Mouse (Mus musculus) kidney, adult 2 months (tissue): ENCODE data around the gene Wars2. TPM values are rescaled to one million over a fixed set of nuclear protein-coding genes. Genes with fewer than 3 reads are reported as not detected.
A peak's percentile ranks its signal among the peaks of the same experiment; 100 is the strongest.

Experiments
- DNase-seq: peaks from one replicate; pipeline ENCODE4 v3.0.0; 2021
- H3K27ac ChIP-seq: fragments of 200-500 bp; 2 replicates; pipeline ENCODE4 v1.5.1; 2012; ENCODE audit warnings: low read depth, low read length, control low read depth, inconsistent platforms; ENCODE audit not compliant: insufficient read depth
- H3K27me3 ChIP-seq: fragments of 200-500 bp; replicated peaks from 2 replicates; pipeline ENCODE4 v1.6.1; 2012; ENCODE audit warnings: mild to moderate bottlenecking, moderate library complexity, low read length, inconsistent platforms; ENCODE audit not compliant: control insufficient read depth, insufficient read depth
- H3K36me3 ChIP-seq: fragments of 200-500 bp; 2 replicates; pipeline ENCODE4 v1.6.1; 2012; ENCODE audit warnings: mild to moderate bottlenecking, moderate library complexity, low read length, inconsistent platforms; ENCODE audit not compliant: control insufficient read depth, insufficient read depth
- H3K4me1 ChIP-seq: fragments of 200-500 bp; 2 replicates; pipeline ENCODE4 v1.6.1; 2011; ENCODE audit warnings: low read length; ENCODE audit not compliant: control insufficient read depth, insufficient read depth
- H3K4me3 ChIP-seq: fragments of 200-500 bp; 2 replicates; pipeline ENCODE4 v1.5.1; 2011; ENCODE audit warnings: mild to moderate bottlenecking, low read depth, low read length, control low read depth; ENCODE audit not compliant: insufficient read depth
- CTCF ChIP-seq: fragments of 200-500 bp; conservative IDR thresholded peaks from 2 replicates; pipeline ENCODE4 v1.5.1; 2011; ENCODE audit warnings: low read depth, mild to moderate bottlenecking, control low read depth, low read length, moderate library complexity, mixed read lengths; ENCODE audit not compliant: insufficient read depth, insufficient read length
- POLR2A ChIP-seq: fragments of 200-500 bp; IDR thresholded peaks from one replicate; pipeline ENCODE4 v1.6.1; 2011; ENCODE audit warnings: low read depth, low read length, control low read depth
- WGBS: fragments of 180-500 bp; shearing (Covaris S2); methylation state at CpG from one replicate; pipeline ENCODE4 v1.1.7; 2018; 5-methylcytosine and 5-hydroxymethylcytosine counted together
- polyA plus RNA-seq: library from polyadenylated mRNA; depleted of rRNA; stranded (reverse); fragments of >200 nt; gene quantifications from 2 replicates; pipeline ENCODE4 v1.2.3, GENCODE M21; 2012

Wars2 gene
- polyA plus RNA-seq, 1 experiment, result 8.4 TPM

DNA sequence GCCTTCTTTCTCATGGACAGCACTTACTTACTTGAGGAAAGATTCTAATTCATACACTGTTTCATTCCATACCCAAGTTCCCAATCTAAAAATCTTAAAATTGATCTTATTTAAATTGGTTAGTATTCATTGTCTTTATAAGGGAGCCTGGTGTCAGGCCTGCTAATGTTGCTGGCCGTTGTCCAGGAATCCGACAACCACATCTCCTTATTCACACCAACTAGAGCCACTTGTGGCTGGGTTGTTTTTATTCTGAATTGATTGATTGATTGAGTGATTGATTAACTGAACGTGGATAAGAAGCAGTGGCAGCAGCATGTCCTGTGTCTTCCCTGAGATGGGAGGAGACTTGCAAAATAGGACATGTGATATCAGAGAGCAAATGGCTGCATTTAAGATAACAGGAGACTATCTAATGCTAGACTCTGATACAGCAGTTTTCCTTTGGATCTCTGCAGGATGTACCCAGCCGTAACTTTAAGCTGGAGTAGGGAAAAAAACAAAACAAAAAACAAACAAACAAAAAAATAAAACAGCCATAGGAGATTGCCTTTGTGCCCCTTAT is 16.7 kb downstream of the Wars2 start:
- no peak overlapping the region for H3K4me3 ChIP-seq
- no peaks in the 10 kb centered on the region for H3K27me3 ChIP-seq
- no peak for DNase-seq
- no peak for TF ChIP-seq POLR2A
- no peak for TF ChIP-seq CTCF
- 57% methylated on average over 4 of the region's 4 CpGs for WGBS
- no peaks in the 10 kb centered on the region for H3K4me1 ChIP-seq
- no peak overlapping the region for H3K27ac ChIP-seq
- H3K36me3 ChIP-seq, result no peaks in the 10 kb centered on the region

DNA sequence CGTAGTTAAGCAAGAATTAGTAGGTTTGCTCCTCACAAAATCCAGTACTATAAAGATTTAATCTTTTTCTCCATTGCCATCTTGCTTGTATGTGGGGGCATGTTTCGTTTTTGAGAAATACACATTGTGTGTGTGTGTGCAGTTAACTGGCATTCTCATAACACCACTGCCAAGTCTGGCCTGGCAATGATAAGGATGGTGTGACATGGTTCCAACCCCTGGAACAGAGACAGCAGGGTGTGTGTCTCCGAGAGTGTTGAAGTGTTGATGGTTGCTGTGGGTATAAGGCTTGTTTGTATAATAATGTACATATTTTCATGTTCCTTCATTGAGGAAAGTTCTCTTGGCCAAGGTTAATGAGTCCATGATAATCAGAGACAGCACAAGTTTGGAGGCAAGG is 19.1 kb downstream of the Wars2 start:
- no peak for TF ChIP-seq POLR2A
- no peak for TF ChIP-seq CTCF
- 98% methylated on average over 3 of the region's 3 CpGs for WGBS
- no peak overlapping the region for H3K27ac ChIP-seq

DNA sequence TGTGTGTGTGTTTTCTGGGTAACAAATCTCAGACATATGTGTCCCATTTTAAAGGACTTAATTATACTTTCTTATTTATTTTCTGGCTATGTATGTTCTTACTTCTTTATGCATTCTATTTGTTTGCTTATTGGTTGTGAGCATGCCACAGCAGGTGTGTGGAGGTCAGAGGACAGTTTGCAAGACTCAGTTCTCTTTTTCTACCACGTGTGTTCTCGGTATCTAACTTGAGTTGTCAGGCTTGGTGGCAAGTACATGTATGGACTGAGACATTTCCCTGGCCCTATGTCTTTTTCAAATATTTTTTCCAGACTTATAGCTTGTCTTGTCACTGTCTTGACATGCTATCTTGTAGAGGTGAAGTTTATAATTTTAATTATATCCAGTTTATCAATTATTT is 21.3 kb downstream of the Wars2 start:
- Histone ChIP-seq H3K4me1 (no peaks in the 10 kb centered on the region), H3K27me3 (no peaks in the 10 kb centered on the region), H3K4me3 (no peak overlapping the region), H3K27ac (no peak overlapping the region), H3K36me3 (no peaks in the 10 kb centered on the region)
- WGBS, result 85% methylated on average over 2 of the region's 2 CpGs
- DNase-seq, result no peak
- TF ChIP-seq CTCF (no peak), POLR2A (no peak)

More for the DNA sequence above, 19.1 kb downstream of the Wars2 start:
- DNase-seq, result no peak
- no peaks in the 10 kb centered on the region for H3K27me3 ChIP-seq
- no peaks in the 10 kb centered on the region for H3K4me1 ChIP-seq
- H3K4me3 ChIP-seq, result no peak overlapping the region
- no peaks in the 10 kb centered on the region for H3K36me3 ChIP-seq

DNA sequence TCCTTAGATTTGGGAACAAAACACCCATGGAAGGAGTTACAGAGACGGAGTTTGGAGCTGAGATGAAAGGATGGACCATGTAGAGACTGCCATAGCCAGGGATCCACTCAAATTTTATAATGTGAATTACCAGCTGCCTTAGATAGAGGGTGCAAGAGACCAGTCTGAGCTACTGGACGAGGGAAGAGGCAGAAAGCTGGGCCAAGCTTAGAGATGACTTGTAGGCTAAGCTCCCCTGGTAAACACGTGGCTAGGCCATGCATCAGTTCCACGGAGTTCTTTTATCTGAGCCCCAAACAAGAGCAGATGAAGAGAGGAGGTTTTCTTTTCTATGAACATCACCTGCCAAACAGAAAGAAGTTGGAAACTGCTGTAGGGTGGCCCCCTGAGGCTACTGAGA is 26.9 kb downstream of the Wars2 start:
- no peaks in the 10 kb centered on the region for H3K27me3 ChIP-seq
- no peak for DNase-seq

DNA sequence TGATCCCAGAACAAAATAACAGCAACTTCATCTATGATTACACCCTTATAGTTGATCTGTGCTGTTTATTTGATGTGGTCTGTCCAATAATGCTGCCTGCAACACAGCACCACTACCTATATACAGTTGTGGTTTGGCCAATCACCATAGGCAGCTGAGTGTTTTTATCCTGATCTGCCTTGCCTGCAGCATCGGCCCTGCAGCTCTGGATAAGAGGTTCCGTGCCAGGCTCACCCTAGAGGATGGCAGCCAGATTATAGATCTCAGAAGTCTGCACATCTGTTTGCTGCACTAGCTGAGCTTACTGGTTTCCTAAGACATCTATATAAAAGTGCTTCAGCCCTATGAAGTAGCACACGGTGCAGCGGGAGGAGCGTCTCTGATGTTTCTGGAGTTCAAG is 32.3 kb downstream of the Wars2 start:
- no peak overlapping the region for H3K4me3 ChIP-seq
- no peak for DNase-seq
- H3K27me3 ChIP-seq, result no peaks in the 10 kb centered on the region
- WGBS, result 96% methylated on average over 5 of the region's 5 CpGs
- no peaks in the 10 kb centered on the region for H3K4me1 ChIP-seq
- TF ChIP-seq POLR2A (no peak), CTCF (no peak)
- H3K36me3 ChIP-seq, result no peaks in the 10 kb centered on the region
- no peak overlapping the region for H3K27ac ChIP-seq

More for the DNA sequence above, 26.9 kb downstream of the Wars2 start:
- TF ChIP-seq CTCF, result peak; percentile 16; the same call in 1 of the 2 replicates
- no peak for TF ChIP-seq POLR2A
- WGBS, result 71% methylated on average over 4 of the region's 4 CpGs
- no peaks in the 10 kb centered on the region for H3K4me1 ChIP-seq
- no peaks in the 10 kb centered on the region for H3K36me3 ChIP-seq
- no peak overlapping the region for H3K4me3 ChIP-seq
- no peak overlapping the region for H3K27ac ChIP-seq

DNA sequence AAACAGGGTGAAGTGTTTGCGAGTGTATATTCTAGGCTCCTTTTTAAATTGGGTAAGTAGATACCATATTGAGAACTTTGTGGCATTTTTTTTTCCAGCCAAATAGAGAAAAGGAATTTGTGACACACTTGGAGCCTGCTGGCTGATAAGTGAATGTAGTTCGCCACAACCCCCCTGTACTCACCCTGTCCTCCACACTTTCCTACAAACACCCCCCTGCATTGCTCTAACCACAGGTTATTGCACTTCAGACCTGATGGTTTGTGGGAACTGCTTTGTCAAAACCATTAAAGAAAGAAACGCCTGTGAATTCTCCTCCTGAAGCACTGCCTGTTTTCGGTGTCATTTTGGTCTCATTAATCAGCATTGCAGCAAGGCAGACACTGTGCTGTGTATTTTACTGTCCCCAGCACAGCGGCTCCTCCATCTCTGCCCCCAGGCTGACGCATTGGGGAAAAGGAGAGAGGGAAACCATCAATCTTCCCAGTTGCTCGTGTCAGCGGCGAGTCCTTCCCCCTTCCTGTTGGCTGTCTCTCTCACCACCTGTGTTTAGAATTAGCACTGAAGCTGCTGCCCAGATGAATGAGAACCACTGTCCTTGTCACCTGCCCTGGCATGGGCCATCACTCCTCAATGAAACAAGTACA is 33.9 kb downstream of the Wars2 start:
- no peaks in the 10 kb centered on the region for H3K4me1 ChIP-seq
- H3K27ac ChIP-seq, result no peak overlapping the region
- no peak overlapping the region for H3K4me3 ChIP-seq
- no peaks in the 10 kb centered on the region for H3K27me3 ChIP-seq
- TF ChIP-seq POLR2A, result no peak
- 34% methylated on average over 9 of the region's 9 CpGs for WGBS
- H3K36me3 ChIP-seq, result no peaks in the 10 kb centered on the region
- no peak for DNase-seq

DNA sequence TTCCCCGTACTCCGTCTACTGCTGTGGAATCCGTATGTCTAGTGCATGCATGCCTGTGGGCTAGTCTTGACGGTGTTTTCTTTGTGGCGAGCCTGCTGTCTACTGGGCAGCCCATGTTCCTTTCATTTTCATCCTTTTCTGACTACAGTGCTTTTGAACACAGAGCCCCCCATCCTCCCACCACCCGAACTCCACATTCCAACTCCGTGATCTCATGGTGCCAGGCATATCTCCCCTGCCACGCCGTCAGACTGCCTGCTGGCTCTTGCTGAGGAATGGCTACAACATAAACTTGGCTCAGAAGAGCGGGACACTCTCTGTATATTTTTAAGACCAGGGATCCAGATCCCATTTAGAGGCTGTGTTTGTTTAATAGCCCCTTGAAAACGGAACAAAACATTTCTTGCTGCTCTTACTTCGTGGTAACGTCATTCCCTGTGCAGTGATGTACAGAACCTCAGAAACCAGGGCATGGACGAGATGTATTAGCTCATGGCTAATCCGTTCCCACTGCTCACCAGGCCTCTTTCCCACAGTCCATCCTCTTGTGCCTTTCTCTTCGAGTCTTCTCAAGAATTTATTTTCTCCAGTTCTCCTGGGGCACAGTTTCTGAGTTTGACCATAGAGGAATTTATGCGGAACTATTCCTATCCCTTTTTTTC is 42.6 kb downstream of the Wars2 start:
- H3K4me1 ChIP-seq, result no peaks in the 10 kb centered on the region
- no peak for DNase-seq
- H3K4me3 ChIP-seq, result no peak overlapping the region
- no peaks in the 10 kb centered on the region for H3K36me3 ChIP-seq
- H3K27ac ChIP-seq, result no peak overlapping the region
- WGBS, result 87% methylated on average over 17 of the region's 17 CpGs
- TF ChIP-seq CTCF, result no peak
- TF ChIP-seq POLR2A, result no peak
- no peaks in the 10 kb centered on the region for H3K27me3 ChIP-seq
